ENCODE assay signal across 9 mouse cellular contexts in genomic region chr6:134947311-134948087, GRCm38 (mm10). TPM values are rescaled to one million over a fixed set of nuclear protein-coding genes. Genes with fewer than 3 reads are reported as not detected.
DNase-seq lines count a peak whose midpoint lies in the region; ATAC-seq lines count a peak whose summit lies in the region.
"Had no signal": no experiment of that assay in that cellular context is flagged by ENCODE, and none has a peak within 500 bp of the region (broad histone marks: within the 10 kb centered on the region; RNA-seq: fewer than 3 reads in every experiment).

No protein-coding gene starts in this region.

- no peaks in the 10 kb centered on the region for H3K27me3 ChIP-seq in kidney, embryonic 16.5 days (ENCODE audit: insufficient read depth, low read length)
- no peaks in the 10 kb centered on the region for H3K27me3 ChIP-seq in forebrain, embryonic 13.5 days
- no peaks in the 10 kb centered on the region for H3K27me3 ChIP-seq in hindbrain, embryonic 16.5 days (replicated peaks; ENCODE audit: control insufficient read depth, insufficient read depth, low read length)
- no peaks in the 10 kb centered on the region for H3K27me3 ChIP-seq in limb, embryonic 10.5 days (ENCODE audit: low read depth, poor library complexity, severe bottlenecking)
- H3K27me3 ChIP-seq: embryonic facial prominence, embryonic 15.5 days had no signal

- H3K9ac ChIP-seq in kidney, embryonic 16.5 days (replicated peaks; ENCODE audit: low read length): no peak overlapping the region
- H3K9ac ChIP-seq in forebrain, embryonic 13.5 days: no peak overlapping the region
- no peak overlapping the region for H3K9ac ChIP-seq in hindbrain, embryonic 16.5 days (ENCODE audit: low read depth, low read length)
- H3K9ac ChIP-seq: embryonic facial prominence, embryonic 15.5 days had no signal

- no peaks in the 10 kb centered on the region for H3K9me3 ChIP-seq in kidney, embryonic 16.5 days (ENCODE audit: low read length)
- no peaks in the 10 kb centered on the region for H3K9me3 ChIP-seq in forebrain, embryonic 13.5 days (replicated peaks)
- H3K9me3 ChIP-seq in hindbrain, embryonic 16.5 days (ENCODE audit: control insufficient read depth, low read length): no peaks in the 10 kb centered on the region
- no peaks in the 10 kb centered on the region for H3K9me3 ChIP-seq in limb, embryonic 10.5 days (replicated peaks)
- H3K9me3 ChIP-seq: embryonic facial prominence, embryonic 15.5 days had no signal

- H3K4me1 ChIP-seq in kidney, embryonic 16.5 days (ENCODE audit: insufficient read depth, low read length): peaks cover 20% of the 10 kb centered on the region
- H3K4me1 ChIP-seq in forebrain, embryonic 13.5 days: no peaks in the 10 kb centered on the region
- H3K4me1 ChIP-seq in hindbrain, embryonic 16.5 days (ENCODE audit: control insufficient read depth, insufficient read depth, low read depth, low read length): no peaks in the 10 kb centered on the region
- no peaks in the 10 kb centered on the region for H3K4me1 ChIP-seq in limb, embryonic 10.5 days

- no peak for ATAC-seq in kidney, embryonic 16.5 days (ENCODE audit: low FRiP score, low TSS enrichment)
- ATAC-seq in forebrain, embryonic 13.5 days: peak; percentile 53; the same call in 1 of the 2 replicates
- peak; percentile 27; the same call in 1 of the 2 replicates for ATAC-seq in hindbrain, embryonic 16.5 days

- H3K27ac ChIP-seq in kidney, embryonic 16.5 days (ENCODE audit: low read length): no peak overlapping the region
- no peak overlapping the region for H3K27ac ChIP-seq in forebrain, embryonic 13.5 days
- no peak overlapping the region for H3K27ac ChIP-seq in hindbrain, embryonic 16.5 days (ENCODE audit: low read depth, low read length)
- no peak overlapping the region for H3K27ac ChIP-seq in limb, embryonic 10.5 days
- H3K27ac ChIP-seq: embryonic facial prominence, embryonic 15.5 days had no signal

- 45% methylated on average over 13 of the region's 13 CpGs for WGBS in kidney, embryonic 16.5 days
- 46% methylated on average over 13 of the region's 13 CpGs for WGBS in forebrain, embryonic 13.5 days
- 49% methylated on average over 13 of the region's 13 CpGs for WGBS in hindbrain, embryonic 16.5 days
- WGBS in limb, embryonic 10.5 days: 51% methylated on average over 13 of the region's 13 CpGs

- H3K4me2 ChIP-seq in kidney, embryonic 16.5 days (replicated peaks; ENCODE audit: low read depth, low read length): no peak overlapping the region
- no peak overlapping the region for H3K4me2 ChIP-seq in forebrain, embryonic 13.5 days
- H3K4me2 ChIP-seq in hindbrain, embryonic 16.5 days (ENCODE audit: low read length): no peak overlapping the region
- H3K4me2 ChIP-seq: embryonic facial prominence, embryonic 15.5 days had no signal

- H3K36me3 ChIP-seq in kidney, embryonic 16.5 days (ENCODE audit: insufficient read depth, low read length): no peaks in the 10 kb centered on the region
- H3K36me3 ChIP-seq in forebrain, embryonic 13.5 days (ENCODE audit: poor library complexity, severe bottlenecking): peaks cover 40% of the 10 kb centered on the region
- no peaks in the 10 kb centered on the region for H3K36me3 ChIP-seq in hindbrain, embryonic 16.5 days (ENCODE audit: control insufficient read depth, insufficient read depth, low read length)
- H3K36me3 ChIP-seq in limb, embryonic 10.5 days: peaks cover 7% of the 10 kb centered on the region; the same call in 1 of the 2 replicates

- peak; percentile 81 for DNase-seq in kidney, adult 18-20 months
- peak; percentile 69 for DNase-seq in c-Kit-negative CD71-positive TER-119-positive erythroid progenitor cells, embryonic 14.5 days (ENCODE audit: low read depth, low spot score)
- peak; percentile 71 for DNase-seq in limb, embryonic 10.5 days (ENCODE audit: low spot score)
- DNase-seq in naive thymus-derived CD4-positive, alpha-beta T cell, adult 2 months (ENCODE audit: low read depth): peak; percentile 90
- peak; percentile 79 for DNase-seq in testis, postnatal 10 days (ENCODE audit: low spot score)

- H3K4me3 ChIP-seq in kidney, embryonic 16.5 days (ENCODE audit: low read length): no peak overlapping the region
- no peak overlapping the region for H3K4me3 ChIP-seq in forebrain, embryonic 13.5 days
- no peak overlapping the region for H3K4me3 ChIP-seq in hindbrain, embryonic 16.5 days (ENCODE audit: low read length)
- no peak overlapping the region for H3K4me3 ChIP-seq in limb, embryonic 10.5 days
- H3K4me3 ChIP-seq: embryonic facial prominence, embryonic 15.5 days had no signal

RNA-seq across cellular contexts. Expression of gene Cdkn1b, which starts 27.3 kb away (rescaled TPM):
- polyA plus RNA-seq in kidney, embryonic 16.5 days (2015; fragmentation: Nextera tagmentation; extraction: Ambion mirVana): 13.4 and 15.1 TPM in 2 replicates
- 48.8 and 58.5 TPM in 2 replicates for polyA plus RNA-seq in forebrain, embryonic 13.5 days (2015; fragmentation: Nextera tagmentation; extraction: Ambion mirVana)
- polyA plus RNA-seq in hindbrain, embryonic 16.5 days (2015; fragmentation: Nextera tagmentation; extraction: Ambion mirVana): 12.6 and 15.1 TPM in 2 replicates
- polyA plus RNA-seq in limb, embryonic 10.5 days (2016; fragmentation: Nextera tagmentation; extraction: Ambion mirVana): 8.4 and 10.3 TPM in 2 replicates

RNA-seq across cellular contexts. Expression of gene Apold1, which starts 34.0 kb away (rescaled TPM):
- polyA plus RNA-seq in kidney, embryonic 16.5 days (2015; fragmentation: Nextera tagmentation; extraction: Ambion mirVana): 3.7 and 4.4 TPM in 2 replicates
- polyA plus RNA-seq in forebrain, embryonic 13.5 days (2015; fragmentation: Nextera tagmentation; extraction: Ambion mirVana): 3.5 and 3.6 TPM in 2 replicates
- polyA plus RNA-seq in hindbrain, embryonic 16.5 days (2015; fragmentation: Nextera tagmentation; extraction: Ambion mirVana): 4.4 and 5.7 TPM in 2 replicates
- polyA plus RNA-seq in limb, embryonic 10.5 days (2016; fragmentation: Nextera tagmentation; extraction: Ambion mirVana): 2.4 and 3.1 TPM in 2 replicates

RNA-seq across cellular contexts. Expression of gene Gpr19, which starts 49.1 kb away (rescaled TPM):
- 13.5 and 13.6 TPM in 2 replicates for polyA plus RNA-seq in kidney, embryonic 16.5 days (2015; fragmentation: Nextera tagmentation; extraction: Ambion mirVana)
- polyA plus RNA-seq in forebrain, embryonic 13.5 days (2015; fragmentation: Nextera tagmentation; extraction: Ambion mirVana): 45.5 and 46.4 TPM in 2 replicates
- polyA plus RNA-seq in hindbrain, embryonic 16.5 days (2015; fragmentation: Nextera tagmentation; extraction: Ambion mirVana): 36.1 and 41.3 TPM in 2 replicates
- polyA plus RNA-seq in limb, embryonic 10.5 days (2016; fragmentation: Nextera tagmentation; extraction: Ambion mirVana): 7.8 and 9.7 TPM in 2 replicates
